In genomic region chr4:149075871-149076575, GRCm38 (mm10) we compare ENCODE assay signal across 8 mouse cellular contexts. TPM values are rescaled to one million over a fixed set of nuclear protein-coding genes. Genes with fewer than 3 reads are reported as not detected.
DNase-seq lines count a peak whose midpoint lies in the region; ATAC-seq and TF ChIP-seq lines count a peak whose summit lies in the region.

No protein-coding gene starts in this region.

- 0 out of 2 replicates have a peak, but pooled peaks cover 3% of the 10 kb centered on the region for H3K9me3 ChIP-seq in heart, embryonic 14.5 days (ENCODE audit: control insufficient read depth, low read length)
- no peaks in the 10 kb centered on the region for H3K9me3 ChIP-seq in kidney, postnatal 0 days (replicated peaks; ENCODE audit: low read length)
- H3K9me3 ChIP-seq in liver, embryonic 11.5 days (ENCODE audit: control insufficient read depth, low read length): no peaks in the 10 kb centered on the region

- H3K36me3 ChIP-seq in heart, embryonic 14.5 days (ENCODE audit: control insufficient read depth, insufficient read depth, low read length): peaks cover 12% of the 10 kb centered on the region; the same call in 1 of the 2 replicates
- peaks cover 14% of the 10 kb centered on the region; the same call in 1 of the 2 replicates for H3K36me3 ChIP-seq in kidney, postnatal 0 days (ENCODE audit: insufficient read depth, low read length)
- peaks cover 7% of the 10 kb centered on the region for H3K36me3 ChIP-seq in liver, embryonic 11.5 days (ENCODE audit: control insufficient read depth, insufficient read depth, low read length)
- 0 out of 2 replicates have a peak, but pooled peaks cover 3% of the 10 kb centered on the region for H3K36me3 ChIP-seq in splenic B cell, adult 2 months (ENCODE audit: control insufficient read depth, insufficient read depth, low read length, poor library complexity, severe bottlenecking)

- WGBS in heart, embryonic 14.5 days: 28% methylated on average over 10 of the region's 10 CpGs
- WGBS in kidney, postnatal 0 days: 23% methylated on average over 10 of the region's 10 CpGs
- WGBS in liver, embryonic 11.5 days: 49% methylated on average over 10 of the region's 10 CpGs

- ATAC-seq in heart, embryonic 14.5 days (ENCODE audit: insufficient number of reproducible peaks, insufficient read depth, low FRiP score, low read depth): peak; percentile 42; the same call in 1 of the 2 replicates
- peak; percentile 71 for ATAC-seq in kidney, postnatal 0 days (replicated peaks; ENCODE audit: low FRiP score, low read depth)
- ATAC-seq in liver, embryonic 11.5 days (replicated peaks; ENCODE audit: low FRiP score): peak; percentile 61

- no peaks in the 10 kb centered on the region for H3K27me3 ChIP-seq in heart, embryonic 14.5 days (ENCODE audit: control insufficient read depth, insufficient read depth, low read length)
- no peaks in the 10 kb centered on the region for H3K27me3 ChIP-seq in kidney, postnatal 0 days (ENCODE audit: insufficient read depth, low read length)
- no peaks in the 10 kb centered on the region for H3K27me3 ChIP-seq in liver, embryonic 11.5 days (replicated peaks; ENCODE audit: control insufficient read depth, insufficient read depth, low read length)
- H3K27me3 ChIP-seq in splenic B cell, adult 2 months (ENCODE audit: control insufficient read depth, insufficient read depth, low read length, poor library complexity, severe bottlenecking): no peaks in the 10 kb centered on the region

- no peak overlapping the region for H3K9ac ChIP-seq in heart, embryonic 14.5 days (ENCODE audit: low read length)
- no peak overlapping the region for H3K9ac ChIP-seq in kidney, postnatal 0 days (ENCODE audit: low read depth, low read length)
- no peak overlapping the region for H3K9ac ChIP-seq in liver, embryonic 11.5 days (ENCODE audit: low read depth, low read length)

- H3K27ac ChIP-seq in bone marrow macrophage, adult 2 months (ENCODE audit: insufficient read depth, low read depth, low read length): no peak overlapping the region
- H3K27ac ChIP-seq in heart, embryonic 14.5 days (replicated peaks in 1 of 2; ENCODE audit: control insufficient read depth in 1 of 2, insufficient read depth in 1 of 2, low read depth in 2 of 2, low read length in 2 of 2): no peak overlapping the region
- no peak overlapping the region for H3K27ac ChIP-seq in kidney, postnatal 0 days
- H3K27ac ChIP-seq in liver, embryonic 11.5 days (ENCODE audit: low read depth, low read length): no peak overlapping the region

- peaks cover 16% of the 10 kb centered on the region for H3K4me1 ChIP-seq in bone marrow macrophage, adult 2 months (ENCODE audit: control insufficient read depth, insufficient read depth, low read length)
- peaks cover 10 to 20% of the 10 kb centered on the region in 2 experiments for H3K4me1 ChIP-seq in heart, embryonic 14.5 days (ENCODE audit: control insufficient read depth in 2 of 2, insufficient read depth in 2 of 2, low read length in 2 of 2)
- no peaks in the 10 kb centered on the region; the same call in 1 of the 2 replicates for H3K4me1 ChIP-seq in kidney, postnatal 0 days (replicated peaks; ENCODE audit: insufficient read depth, low read length)
- peaks cover 9% of the 10 kb centered on the region for H3K4me1 ChIP-seq in liver, embryonic 11.5 days (replicated peaks; ENCODE audit: control insufficient read depth, insufficient read depth, low read length)

- TF ChIP-seq POLR2A in bone marrow macrophage, adult 2 months (IDR thresholded peaks at IDR 0.05; ENCODE audit: borderline replicate concordance, low read depth, low read length): no peak

- peak; percentile 89 for DNase-seq in 416B (ENCODE audit: low read depth)
- DNase-seq in fibroblast of lung, adult 2 months (ENCODE audit: low read depth): peak; percentile 64
- DNase-seq in kidney, postnatal 0 days (ENCODE audit: low spot score): peak; percentile 94
- peak; percentile 56 for DNase-seq in liver, embryonic 11.5 days (ENCODE audit: low spot score)
- DNase-seq in naive thymus-derived CD4-positive, alpha-beta T cell, adult 2 months (ENCODE audit: low read depth): peak; percentile 87
- DNase-seq in splenic B cell, adult 2 months (ENCODE audit: low read depth, low spot score): peak; percentile 84

- peak; percentile 58 for TF ChIP-seq CTCF in bone marrow macrophage, adult 2 months (IDR thresholded peaks at IDR 0.05; ENCODE audit: low read depth, low read length)
- peak; percentile 75 for TF ChIP-seq CTCF in kidney, postnatal 0 days (IDR thresholded peaks at IDR 0.05; ENCODE audit: low read depth)

- H3K4me2 ChIP-seq in heart, embryonic 14.5 days (ENCODE audit: low read length): no peak overlapping the region
- H3K4me2 ChIP-seq in kidney, postnatal 0 days (ENCODE audit: low read length): no peak overlapping the region; the same call in 1 of the 2 replicates
- no peak overlapping the region for H3K4me2 ChIP-seq in liver, embryonic 11.5 days

- no peak overlapping the region for H3K4me3 ChIP-seq in bone marrow macrophage, adult 2 months (ENCODE audit: insufficient read depth, low read length)
- no peak overlapping the region for H3K4me3 ChIP-seq in heart, embryonic 14.5 days (ENCODE audit: control insufficient read depth in 1 of 2, insufficient read depth in 1 of 2, low read depth in 1 of 2, low read length in 2 of 2)
- no peak overlapping the region for H3K4me3 ChIP-seq in kidney, postnatal 0 days (replicated peaks; ENCODE audit: low read depth, low read length)
- H3K4me3 ChIP-seq in liver, embryonic 11.5 days (ENCODE audit: low read depth, low read length): no peak overlapping the region

RNA-seq across cellular contexts. Expression of gene Pex14, which starts 23.7 kb away (rescaled TPM):
- polyA plus RNA-seq in bone marrow macrophage, adult 2 months (2012; ENCODE audit: insufficient read depth, insufficient read length, missing spikeins): 19.6 and 19.7 TPM in 2 replicates
- polyA plus RNA-seq in heart, embryonic 14.5 days (2014; fragmentation: Nextera tagmentation; extraction: Ambion mirVana): 29.5 and 31.2 TPM in 2 replicates
- 55.6 and 61.6 TPM in 2 replicates for polyA plus RNA-seq in kidney, postnatal 0 days (2015; fragmentation: Nextera tagmentation; extraction: Ambion mirVana)
- 45.2 and 46.8 TPM in 2 replicates for polyA plus RNA-seq in liver, embryonic 11.5 days (2014; fragmentation: Nextera tagmentation; extraction: Ambion mirVana)

RNA-seq across cellular contexts. Expression of gene Dffa, which starts 27.9 kb away (rescaled TPM):
- polyA plus RNA-seq in bone marrow macrophage, adult 2 months (2012; ENCODE audit: insufficient read depth, insufficient read length, missing spikeins): 18.5 and 20.8 TPM in 2 replicates
- 26.7 and 29.6 TPM in 2 replicates for polyA plus RNA-seq in heart, embryonic 14.5 days (2014; fragmentation: Nextera tagmentation; extraction: Ambion mirVana)
- polyA plus RNA-seq in kidney, postnatal 0 days (2015; fragmentation: Nextera tagmentation; extraction: Ambion mirVana): 30.3 and 32.9 TPM in 2 replicates
- polyA plus RNA-seq in liver, embryonic 11.5 days (2014; fragmentation: Nextera tagmentation; extraction: Ambion mirVana): 37.4 and 37.7 TPM in 2 replicates

RNA-seq across cellular contexts. Expression of gene Cort, which starts 50.5 kb away (rescaled TPM):
- polyA plus RNA-seq in bone marrow macrophage, adult 2 months (2012; ENCODE audit: insufficient read depth, insufficient read length, missing spikeins): not detected in 2 replicates
- 0.31 and 0.53 TPM in 2 replicates for polyA plus RNA-seq in heart, embryonic 14.5 days (2014; fragmentation: Nextera tagmentation; extraction: Ambion mirVana)
- 0.18 TPM in 1 of 2 replicates, not detected in the other for polyA plus RNA-seq in kidney, postnatal 0 days (2015; fragmentation: Nextera tagmentation; extraction: Ambion mirVana)
- polyA plus RNA-seq in liver, embryonic 11.5 days (2014; fragmentation: Nextera tagmentation; extraction: Ambion mirVana): 0.26 and 0.38 TPM in 2 replicates
